Mouse (Mus musculus) layer of hippocampus, postnatal 10 days (tissue): ENCODE data around the gene Scarf1. TPM values are rescaled to one million over a fixed set of nuclear protein-coding genes. Genes with fewer than 3 reads are reported as not detected.
"Not testable (repeated sequence)": the region's sequence is repeated elsewhere in the genome, so short reads cannot be mapped to it uniquely, and the experiment has no call there.

Source experiments
- DNase-seq, 2 experiments: peaks; one replicate each; pipeline ENCODE4 v3.0.0; 2021; ENCODE audit warnings: low spot score in 2 of 2
- total RNA-seq, 2 experiments: library from RNA; stranded (reverse); gene quantifications; 2 replicates each; pipeline ENCODE4 v1.2.3; 2021

Scarf1 gene
- total RNA-seq, 2 experiments from 2014 or later = 3.5 to 3.6 TPM

- DNase-seq = no peak
Measured at GRCm38 (mm10) chr11:75536255-75537024, 23.1 kb downstream of the Scarf1 start.

GRCm38 (mm10) chr11:75537025-75537414, 23.7 kb downstream of the Scarf1 start:
- DNase-seq = no peak

GRCm38 (mm10) chr11:75537491-75538183, 24.3 kb downstream of the Scarf1 start:
- DNase-seq = peak in 1 of 2 experiments; percentile 28

- peak in 1 of 2 experiments; percentile 28 for DNase-seq
Measured at GRCm38 (mm10) chr11:75538184-75538969, 25.0 kb downstream of the Scarf1 start.

- peak in 1 of 2 experiments; percentile 31 for DNase-seq
Measured at GRCm38 (mm10) chr11:75538970-75539299, 25.6 kb downstream of the Scarf1 start.

GRCm38 (mm10) chr11:75540209-75540608, 26.9 kb downstream of the Scarf1 start:
- DNase-seq = peak in 1 of 2 experiments; percentile 26

GRCm38 (mm10) chr11:75540710-75541581, 27.6 kb downstream of the Scarf1 start:
- DNase-seq = peak; percentile 51 to 60

- peak in 1 of 2 experiments; percentile 45 for DNase-seq
Measured at GRCm38 (mm10) chr11:75544713-75545112, 31.4 kb downstream of the Scarf1 start.

- no peak for DNase-seq
Measured at GRCm38 (mm10) chr11:75546057-75546456, 32.7 kb downstream of the Scarf1 start.

GRCm38 (mm10) chr11:75549658-75550111, 36.3 kb downstream of the Scarf1 start:
- DNase-seq = peak in 1 of 2 experiments; percentile 14

GRCm38 (mm10) chr11:75550200-75550946, 37.0 kb downstream of the Scarf1 start:
- DNase-seq = no peak

GRCm38 (mm10) chr11:75551321-75551720, 38.0 kb downstream of the Scarf1 start:
- DNase-seq = no peak

- DNase-seq = no peak
Measured at GRCm38 (mm10) chr11:75551961-75552441, 38.7 kb downstream of the Scarf1 start.

GRCm38 (mm10) chr11:75552906-75553482, 39.7 kb downstream of the Scarf1 start:
- DNase-seq = no peak

GRCm38 (mm10) chr11:75556006-75556405, 42.7 kb downstream of the Scarf1 start:
- not testable (repeated sequence) for DNase-seq

- no peak for DNase-seq
Measured at GRCm38 (mm10) chr11:75557142-75557541, 43.8 kb downstream of the Scarf1 start.

- DNase-seq = no peak
Measured at GRCm38 (mm10) chr11:75558101-75558500, 44.8 kb downstream of the Scarf1 start.

GRCm38 (mm10) chr11:75559870-75560504, 46.6 kb downstream of the Scarf1 start:
- no peak for DNase-seq
